Mouse (Mus musculus): ENCODE results near the gene Gxylt2. TPM values are rescaled to one million over a fixed set of nuclear protein-coding genes. Genes with fewer than 3 reads are reported as not detected.
A peak's percentile ranks its signal among the peaks of the same experiment; 100 is the strongest.

The Gxylt2 gene
- total and polyA plus RNA-seq, 3 experiments = 0.03 TPM; not detected in 2

DNA sequence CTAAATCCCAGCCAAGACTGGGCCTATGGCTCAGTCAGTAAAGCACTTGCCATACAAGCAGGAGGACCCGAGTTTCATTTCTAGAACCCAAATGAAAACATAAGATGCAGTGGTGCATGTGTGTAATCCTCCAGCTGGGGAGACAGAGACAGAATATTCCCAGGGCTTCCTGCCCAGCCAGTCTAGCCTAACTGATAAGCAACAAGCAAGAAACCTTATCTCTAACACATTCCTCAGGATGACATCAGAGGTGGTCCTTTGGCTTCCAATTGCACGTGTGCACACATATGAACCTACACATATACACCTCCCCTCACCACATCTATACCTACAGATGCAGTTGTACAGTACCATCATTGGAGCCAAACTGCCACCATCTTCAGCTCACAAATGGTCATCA lies 35.7 kb upstream of the Gxylt2 start:
- no peak overlapping the region for H3K4me2 ChIP-seq (ENCODE audit: insufficient read depth, low read depth, poor library complexity, severe bottlenecking)
- DNase-seq (ENCODE audit: extremely low read depth) = no peak
- peaks cover 7 to 24% of the 10 kb centered on the region in 2 experiments for H3K4me1 ChIP-seq (ENCODE audit: control insufficient read depth in 1 of 2, insufficient read depth in 2 of 2)
- no peaks in the 10 kb centered on the region for H3K27me3 ChIP-seq (replicated peaks)
- H3K9ac ChIP-seq (ENCODE audit: insufficient read depth, low read depth) = no peak overlapping the region
- no peaks in the 10 kb centered on the region for H3K9me3 ChIP-seq (replicated peaks; ENCODE audit: low read length)
- dilution Hi-C loops (cut with MboI; ENCODE audit: extremely low pct_ligation_motif_present, extremely low pct_unique_long_range_greater_than_20kb, low sequenced_read_pairs) = no loop called here
- H3K36me3 ChIP-seq (replicated peaks in 1 of 2; ENCODE audit: control insufficient read depth in 1 of 2, insufficient read depth in 1 of 2, low read length in 1 of 2) = peaks cover 17 to 45% of the 10 kb centered on the region in 2 experiments
- no peak overlapping the region for H3K4me3 ChIP-seq (replicated peaks in 1 of 3; ENCODE audit: low read depth in 2 of 3, low read length in 2 of 3, poor library complexity in 1 of 3)
- TF ChIP-seq RAD21 (IDR thresholded peaks at IDR 0.05; ENCODE audit: low read depth, low read length) = no peak
- TF ChIP-seq HCFC1 (IDR thresholded peaks at IDR 0.05; ENCODE audit: low read depth, low read length) = no peak
- TF ChIP-seq GABPA (IDR thresholded peaks at IDR 0.05; ENCODE audit: insufficient replicate concordance, low read depth, low read length) = no peak
- TF ChIP-seq E2F4 (IDR thresholded peaks at IDR 0.05; ENCODE audit: insufficient replicate concordance, low read depth, low read length) = no peak
- no peak for TF ChIP-seq POLR2AphosphoS2 (IDR thresholded peaks at IDR 0.05; ENCODE audit: low read depth, low read length)
- TF ChIP-seq ETS1 (conservative IDR thresholded peaks at IDR 0.05; ENCODE audit: low read depth, low read length) = no peak
- TF ChIP-seq RCOR1 (conservative IDR thresholded peaks at IDR 0.05; ENCODE audit: low read depth, low read length) = no peak
- no peak for TF ChIP-seq POLR2A (IDR thresholded peaks at IDR 0.05; ENCODE audit: low read depth, low read length)
- no peak for TF ChIP-seq ZC3H11A (IDR thresholded peaks at IDR 0.05; ENCODE audit: low read depth, low read length)
- no peak for TF ChIP-seq MXI1 (IDR thresholded peaks at IDR 0.05; ENCODE audit: low read depth, low read length)
- TF ChIP-seq MAZ (IDR thresholded peaks at IDR 0.05; ENCODE audit: low read depth, low read length) = no peak
- TF ChIP-seq MAX (IDR thresholded peaks at IDR 0.05; ENCODE audit: low read length) = no peak
- TF ChIP-seq TBP (conservative IDR thresholded peaks at IDR 0.05; ENCODE audit: low read depth, low read length) = no peak
- no peak for TF ChIP-seq CHD1 (IDR thresholded peaks at IDR 0.05; ENCODE audit: low read depth, low read length)
- no peak for TF ChIP-seq USF2 (conservative IDR thresholded peaks at IDR 0.05; ENCODE audit: low read depth, low read length)
- no peak for TF ChIP-seq SMC3 (IDR thresholded peaks at IDR 0.05; ENCODE audit: low read depth, low read length)
- no peak overlapping the region for H3K27ac ChIP-seq (ENCODE audit: insufficient read depth, low read depth)
- in situ Hi-C loops (cut with MboI; ENCODE audit: low pct_ligation_motif_present, low pct_unique_long_range_greater_than_20kb, low sequenced_read_pairs) = loop anchor here (5.0 kb wide), 1 partner anchor 203 kb away; no protein-coding TSS in a partner anchor
- H3K79me2 ChIP-seq (replicated peaks; ENCODE audit: control insufficient read depth, extremely low read depth, insufficient read depth, poor library complexity, severe bottlenecking) = peaks cover 14% of the 10 kb centered on the region; the same call in 1 of the 2 replicates

DNA sequence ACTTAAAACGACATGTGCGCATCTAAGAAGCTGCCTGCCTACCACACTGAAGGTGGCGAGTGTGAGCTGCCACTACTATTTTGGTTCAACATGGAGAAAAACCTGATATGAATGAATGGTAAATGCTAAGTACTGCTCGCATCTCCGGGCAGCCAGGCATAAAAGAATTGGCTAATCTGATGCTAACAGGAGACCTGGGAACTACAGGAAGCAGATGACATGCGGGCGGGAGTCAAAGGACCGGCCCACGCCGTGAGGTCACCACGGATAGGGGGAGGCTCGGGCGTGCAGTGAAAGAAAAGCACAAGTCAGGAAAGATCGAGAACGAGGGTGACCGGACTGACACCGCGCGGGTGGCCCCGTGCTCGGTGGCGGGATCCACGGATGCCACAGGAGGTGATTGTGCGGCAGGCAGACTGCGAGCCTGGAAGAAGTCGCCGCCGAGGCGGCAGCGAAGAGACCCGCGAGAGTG lies 34.1 kb upstream of the Gxylt2 start:
- H3K9me3 ChIP-seq (replicated peaks; ENCODE audit: low read length) = no peaks in the 10 kb centered on the region
- peak; percentile 56 for DNase-seq (ENCODE audit: extremely low read depth)
- H3K36me3 ChIP-seq (replicated peaks in 1 of 2; ENCODE audit: control insufficient read depth in 1 of 2, insufficient read depth in 1 of 2, low read length in 1 of 2) = peaks cover 7 to 30% of the 10 kb centered on the region in 2 experiments
- peaks cover 7 to 24% of the 10 kb centered on the region in 2 experiments for H3K4me1 ChIP-seq (ENCODE audit: control insufficient read depth in 1 of 2, insufficient read depth in 2 of 2)
- H3K4me3 ChIP-seq (replicated peaks in 1 of 3; ENCODE audit: low read depth in 2 of 3, low read length in 2 of 3, poor library complexity in 1 of 3) = peak overlapping the region; percentile 94 to 100 (median 100)
- H3K27ac ChIP-seq (ENCODE audit: insufficient read depth, low read depth) = no peak overlapping the region
- H3K79me2 ChIP-seq (replicated peaks; ENCODE audit: control insufficient read depth, extremely low read depth, insufficient read depth, poor library complexity, severe bottlenecking) = peaks cover 14% of the 10 kb centered on the region; the same call in 1 of the 2 replicates
- H3K4me2 ChIP-seq (ENCODE audit: insufficient read depth, low read depth, poor library complexity, severe bottlenecking) = peak overlapping the region; percentile 96
- H3K9ac ChIP-seq (ENCODE audit: insufficient read depth, low read depth) = peak overlapping the region; percentile 95
- H3K27me3 ChIP-seq (replicated peaks) = no peaks in the 10 kb centered on the region
- in situ Hi-C loops (cut with MboI; ENCODE audit: low pct_ligation_motif_present, low pct_unique_long_range_greater_than_20kb, low sequenced_read_pairs) = no loop called here
- TF ChIP-seq MYC (IDR thresholded peaks at IDR 0.05; ENCODE audit: low read depth, low read length) (peak; percentile 63), SMC3 (IDR thresholded peaks at IDR 0.05; ENCODE audit: low read depth, low read length) (peak; percentile 26; the same call in 1 of the 2 replicates), ZKSCAN1 (IDR thresholded peaks at IDR 0.05; ENCODE audit: borderline replicate concordance, low read depth, low read length) (no peak), USF2 (conservative IDR thresholded peaks at IDR 0.05; ENCODE audit: low read depth, low read length) (no peak), POLR2AphosphoS2 (IDR thresholded peaks at IDR 0.05; ENCODE audit: low read depth, low read length) (no peak), MXI1 (IDR thresholded peaks at IDR 0.05; ENCODE audit: low read depth, low read length) (peak; percentile 7; the same call in 1 of the 2 replicates), BHLHE40 (IDR thresholded peaks at IDR 0.05; ENCODE audit: low read depth, low read length) (0 out of 2 replicates have a peak, but pooled peaks have one; percentile 11), USF1 (IDR thresholded peaks at IDR 0.05; ENCODE audit: low read depth, low read length) (no peak), CTCF (conservative IDR thresholded peaks at IDR 0.05 in 1 of 2, IDR thresholded peaks at IDR 0.05 in 1 of 2; ENCODE audit: low read depth in 2 of 2, low read length in 2 of 2) (peak in 1 of 2 experiments; percentile 39; a peak in 2 of 4 replicates), KAT2A (IDR thresholded peaks at IDR 0.05; ENCODE audit: insufficient replicate concordance, low read length) (0 out of 2 replicates have a peak, but pooled peaks have one; percentile 7), MAX (IDR thresholded peaks at IDR 0.05; ENCODE audit: low read length) (peak; percentile 43)
- dilution Hi-C loops (cut with MboI; ENCODE audit: extremely low pct_ligation_motif_present, extremely low pct_unique_long_range_greater_than_20kb, low sequenced_read_pairs) = no loop called here

All from CH12.LX (cell line).